Mouse (Mus musculus) frontal cortex, postnatal 36 days (tissue): ENCODE data around the gene Rnd2.
"Not testable (repeated sequence)": the region's sequence is repeated elsewhere in the genome, so short reads cannot be mapped to it uniquely, and the experiment has no call there.

ENCODE experiments used
- DNase-seq, 2 experiments: peaks; one replicate each; pipeline ENCODE4 v3.0.0; 2022; ENCODE audit warnings: low spot score in 2 of 2

Rnd2 gene

GRCm38 (mm10) chr11:101468731-101469130, 3.9 kb downstream of the Rnd2 start:
- no peak for DNase-seq

GRCm38 (mm10) chr11:101469155-101469554, 4.4 kb downstream of the Rnd2 start:
- DNase-seq = no peak

- no peak for DNase-seq
These were observed 5.4 kb downstream of the Rnd2 start for GRCm38 (mm10) chr11:101470206-101470605.

GRCm38 (mm10) chr11:101471926-101472325, 7.1 kb downstream of the Rnd2 start:
- DNase-seq = no peak

- DNase-seq = no peak
These were observed 7.5 kb downstream of the Rnd2 start for GRCm38 (mm10) chr11:101472336-101472735.

GRCm38 (mm10) chr11:101473686-101474085, 8.9 kb downstream of the Rnd2 start:
- not testable (repeated sequence) for DNase-seq

- DNase-seq = no peak
These were observed 9.5 kb downstream of the Rnd2 start for GRCm38 (mm10) chr11:101474298-101474697.

- DNase-seq = not testable (repeated sequence)
These were observed 11.6 kb downstream of the Rnd2 start for GRCm38 (mm10) chr11:101476361-101476760.

GRCm38 (mm10) chr11:101477194-101477551, 12.4 kb downstream of the Rnd2 start:
- DNase-seq = no peak

- DNase-seq = no peak
These were observed 12.9 kb downstream of the Rnd2 start for GRCm38 (mm10) chr11:101477552-101478211.

GRCm38 (mm10) chr11:101479171-101479635, 14.4 kb downstream of the Rnd2 start:
- peak in 1 of 2 experiments; percentile 50 for DNase-seq

GRCm38 (mm10) chr11:101480912-101481311, 16.1 kb downstream of the Rnd2 start:
- DNase-seq = no peak

- DNase-seq = no peak
These were observed 19.0 kb downstream of the Rnd2 start for GRCm38 (mm10) chr11:101483804-101484203.

- no peak for DNase-seq
These were observed 19.4 kb downstream of the Rnd2 start for GRCm38 (mm10) chr11:101484245-101484644.

GRCm38 (mm10) chr11:101484814-101485213, 20.0 kb downstream of the Rnd2 start:
- DNase-seq = no peak

GRCm38 (mm10) chr11:101485509-101486028, 20.8 kb downstream of the Rnd2 start:
- no peak for DNase-seq

GRCm38 (mm10) chr11:101486126-101486525, 21.3 kb downstream of the Rnd2 start:
- no peak for DNase-seq

- no peak for DNase-seq
These were observed 41.5 kb downstream of the Rnd2 start for GRCm38 (mm10) chr11:101506269-101506780.

GRCm38 (mm10) chr11:101507090-101507489, 42.3 kb downstream of the Rnd2 start:
- no peak for DNase-seq

GRCm38 (mm10) chr11:101518937-101519336, 54.1 kb downstream of the Rnd2 start:
- DNase-seq = peak in 1 of 2 experiments; percentile 24

- no peak for DNase-seq
These were observed 54.6 kb downstream of the Rnd2 start for GRCm38 (mm10) chr11:101519364-101519763.
